Mouse (Mus musculus): ENCODE measurements at regions not wholly inside any gene's neighbourhood (a gene's known extent, or its start where the extent isn't known, plus 50 kb on each side); places are given as distances from the start of the nearest gene placed in this dataset.
A peak's percentile ranks its signal among the peaks of the same experiment; 100 is the strongest.

GRCm38 (mm10) chr14:97170841-97171240, 651.9 kb upstream of the Klhl1 start:
- no peak for DNase-seq (ENCODE audit: low spot score in 2 of 2)
- intact Hi-C loops (cut with DNase I) = no loop called here

DNA sequence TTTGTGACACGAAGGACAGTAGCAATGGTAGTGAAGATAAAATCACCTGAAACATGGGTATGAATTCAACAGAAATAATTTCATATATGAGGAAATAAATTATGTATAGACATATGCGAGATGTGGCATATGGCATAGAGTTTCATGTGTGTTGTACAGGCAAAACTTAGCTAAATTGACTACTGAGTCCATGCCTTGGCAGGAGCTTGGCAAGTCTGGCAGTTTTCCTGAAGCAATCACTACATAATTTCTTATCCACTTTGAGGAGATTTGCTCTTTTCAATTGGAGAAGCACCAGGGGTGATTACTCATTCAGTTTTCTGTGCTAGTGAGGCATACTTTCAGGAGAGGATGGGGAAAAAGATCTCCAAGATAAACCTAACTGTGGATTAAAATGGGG, 646.9 kb upstream of the Klhl1 start:
- DNase-seq (ENCODE audit: low spot score in 2 of 2) = peak in 1 of 2 experiments; percentile 6

DNA sequence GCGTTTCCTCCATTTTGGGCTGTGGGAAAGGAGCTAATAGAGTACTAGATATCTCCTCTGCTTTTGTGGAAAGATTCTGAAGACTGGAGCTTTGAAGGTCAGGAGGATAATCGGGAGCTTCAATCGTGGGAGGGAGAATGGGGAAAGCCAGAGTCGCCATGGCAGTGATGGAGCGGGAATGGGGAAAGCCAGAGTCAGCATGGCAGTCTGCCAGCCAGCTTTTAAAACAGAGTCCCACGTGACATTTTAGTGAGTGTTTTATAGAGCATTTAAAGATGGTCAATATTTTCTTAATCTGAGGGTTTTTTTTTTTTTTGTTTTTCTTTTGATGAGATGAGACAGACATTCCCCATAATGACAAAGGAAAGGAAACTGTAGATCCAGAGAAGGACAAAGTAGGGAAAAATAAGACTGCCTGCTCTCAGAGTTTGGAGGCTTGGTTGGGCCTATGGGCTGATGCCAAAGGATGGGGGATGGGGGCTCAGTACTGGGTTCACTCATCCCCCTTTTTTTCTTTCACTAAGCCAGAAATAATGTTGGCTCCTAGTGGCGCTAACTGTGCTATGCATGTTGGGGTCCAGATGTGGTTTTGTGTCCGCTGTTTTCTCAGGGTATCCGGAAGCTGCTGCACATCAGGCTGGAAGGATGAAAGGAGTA, 630.2 kb upstream of the Klhl1 start:
- DNase-seq (ENCODE audit: low spot score in 2 of 2) = no peak
- intact Hi-C loops (cut with DNase I) = no loop called here

More for the DNA sequence above, 646.9 kb upstream of the Klhl1 start:
- intact Hi-C loops (cut with DNase I) = no loop called here

- no peak for DNase-seq (ENCODE audit: low spot score in 2 of 2)
- intact Hi-C loops (cut with DNase I) = no loop called here
These were observed 597.2 kb upstream of the Klhl1 start for GRCm38 (mm10) chr14:97115918-97116635.

DNA sequence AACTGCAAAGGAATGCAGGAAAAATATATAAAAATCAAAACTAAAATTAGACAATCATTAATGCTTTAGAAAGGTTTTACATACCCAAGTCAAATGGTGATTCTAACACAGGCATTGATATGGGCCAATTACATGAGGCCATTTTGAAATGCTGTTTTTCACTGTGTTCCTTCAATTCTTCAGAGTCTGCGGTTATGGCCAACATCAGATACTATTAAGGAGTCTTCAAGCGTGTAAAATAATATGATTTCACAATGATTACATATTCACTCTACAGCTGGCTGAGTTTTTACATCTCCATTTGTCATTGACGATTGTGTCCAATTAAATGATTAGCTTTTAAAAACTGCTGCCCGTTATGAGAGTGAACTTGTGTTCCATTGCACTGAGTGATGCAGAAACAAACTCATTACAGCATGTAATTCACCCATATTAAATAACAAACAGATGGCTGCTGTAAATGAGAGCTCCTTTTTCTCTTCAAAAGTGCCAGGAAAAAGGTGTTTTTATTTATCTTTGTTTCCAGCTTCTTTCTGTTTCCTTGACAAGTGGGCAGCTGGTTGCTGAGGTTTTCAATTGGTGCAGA, 582.3 kb upstream of the Klhl1 start:
- DNase-seq (ENCODE audit: low spot score in 2 of 2) = no peak
- intact Hi-C loops (cut with DNase I) = no loop called here

DNA sequence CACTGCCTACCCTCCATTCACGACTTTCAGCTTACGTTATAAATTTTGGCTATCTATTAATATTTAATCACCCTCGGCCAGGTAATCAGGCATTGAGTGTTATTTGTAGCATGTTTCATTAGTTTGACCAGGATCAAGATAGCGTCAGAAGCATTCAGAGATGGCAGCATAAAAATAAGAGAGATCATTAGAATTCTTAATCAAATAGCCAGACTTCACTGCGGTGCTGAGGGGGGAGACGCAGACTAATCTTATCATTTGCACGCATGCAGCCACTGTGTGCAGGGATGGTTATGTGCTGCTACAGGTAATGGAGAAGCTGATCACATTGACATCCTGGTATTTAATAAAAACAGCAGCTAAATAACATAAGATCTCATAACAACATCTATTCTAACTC, 574.5 kb upstream of the Klhl1 start:
- DNase-seq (ENCODE audit: low spot score in 2 of 2) = no peak
- intact Hi-C loops (cut with DNase I) = no loop called here

DNA sequence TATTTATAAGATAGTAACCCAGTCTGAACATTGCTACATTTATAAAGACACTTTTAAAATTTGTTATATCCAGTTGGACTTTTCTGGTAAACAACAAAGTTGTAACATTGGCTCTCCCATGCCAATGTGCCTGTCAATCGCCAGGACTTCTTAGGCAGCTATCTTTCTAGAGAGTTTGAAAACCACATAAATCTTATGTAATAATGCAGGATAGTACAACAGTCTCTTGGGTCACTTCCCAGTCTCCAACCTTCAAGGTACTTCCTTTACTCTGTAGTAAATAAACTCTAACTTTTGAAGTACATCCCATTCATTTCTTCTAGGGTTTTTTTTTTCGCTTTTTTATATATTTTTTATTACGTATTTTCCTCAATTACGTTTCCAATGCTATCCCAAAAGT, 570.0 kb upstream of the Klhl1 start:
- no peak for DNase-seq (ENCODE audit: low spot score in 2 of 2)
- intact Hi-C loops (cut with DNase I) = no loop called here

DNA sequence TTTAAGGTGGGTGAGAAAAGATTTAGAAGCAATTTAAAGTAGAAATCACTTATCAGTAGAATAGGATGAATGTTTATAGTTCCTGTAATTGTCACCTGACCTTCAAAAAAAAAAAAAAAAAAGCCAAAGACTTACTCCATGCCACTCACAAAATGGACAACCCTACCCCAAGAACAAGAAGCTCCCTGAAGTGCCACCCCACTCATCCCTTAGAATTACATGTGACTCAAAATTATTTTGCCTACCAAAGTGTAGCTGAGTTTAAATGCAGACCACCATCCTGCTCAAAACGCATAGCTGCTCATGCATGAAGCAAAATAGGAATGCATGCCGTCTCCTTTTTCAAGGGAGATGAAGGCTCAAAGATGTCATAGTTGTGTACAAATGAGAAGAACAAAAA, 568.4 kb upstream of the Klhl1 start:
- no peak for DNase-seq (ENCODE audit: low spot score in 2 of 2)
- intact Hi-C loops (cut with DNase I) = no loop called here

GRCm38 (mm10) chr14:97086363-97087309, 567.7 kb upstream of the Klhl1 start:
- intact Hi-C loops (cut with DNase I) = no loop called here
- DNase-seq (ENCODE audit: low spot score in 2 of 2) = no peak

DNA sequence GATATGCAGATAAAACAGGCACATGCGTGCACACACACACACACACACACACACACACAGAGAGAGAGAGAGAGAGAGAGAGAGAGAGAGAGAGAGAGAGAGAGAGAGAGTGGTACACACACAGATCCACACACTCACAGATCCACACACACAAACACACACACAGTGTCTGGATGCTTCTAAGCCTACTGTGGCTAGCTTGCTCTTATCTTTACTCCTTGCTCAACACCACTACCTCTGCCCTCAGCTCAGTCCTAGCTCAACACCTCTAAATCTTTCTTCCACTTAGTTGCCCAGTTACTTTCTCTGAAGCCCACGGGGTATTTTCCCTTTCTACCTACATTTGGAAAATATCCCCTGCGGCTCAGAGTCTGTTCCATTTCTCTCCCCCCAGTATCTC, 555.9 kb upstream of the Klhl1 start:
- intact Hi-C loops (cut with DNase I) = no loop called here
- no peak for DNase-seq (ENCODE audit: low spot score in 2 of 2)

GRCm38 (mm10) chr14:97068770-97069169, 549.9 kb upstream of the Klhl1 start:
- no peak for DNase-seq (ENCODE audit: low spot score in 2 of 2)
- intact Hi-C loops (cut with DNase I) = no loop called here

- no peak for DNase-seq (ENCODE audit: low spot score in 2 of 2)
- intact Hi-C loops (cut with DNase I) = no loop called here
These were observed 549.4 kb upstream of the Klhl1 start for GRCm38 (mm10) chr14:97068313-97068712.

- peak in 1 of 2 experiments; percentile 3 for DNase-seq (ENCODE audit: low spot score in 2 of 2)
- intact Hi-C loops (cut with DNase I) = no loop called here
These were observed 526.4 kb upstream of the Klhl1 start for GRCm38 (mm10) chr14:97045321-97045720.

DNA sequence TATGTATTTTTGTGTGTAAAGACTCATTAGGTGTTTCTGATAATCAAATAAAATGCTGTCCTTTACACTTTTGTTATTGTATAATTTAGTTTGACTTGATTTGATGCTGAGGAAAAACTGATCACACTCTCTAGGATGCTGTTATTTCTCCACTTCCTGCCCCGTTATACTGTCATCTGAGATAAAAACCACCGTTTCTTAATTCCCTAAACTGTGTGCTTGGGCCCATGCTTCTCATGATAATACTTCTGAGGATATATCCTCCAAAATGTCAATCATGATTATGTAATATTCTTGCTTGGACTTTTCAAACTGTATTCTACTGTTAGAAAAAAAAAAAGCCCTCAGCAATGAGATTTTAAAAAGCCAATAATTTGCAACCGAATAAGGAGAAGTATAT, 520.9 kb upstream of the Klhl1 start:
- DNase-seq (ENCODE audit: low spot score in 2 of 2) = no peak
- intact Hi-C loops (cut with DNase I) = no loop called here

- intact Hi-C loops (cut with DNase I) = no loop called here
- DNase-seq (ENCODE audit: low spot score in 2 of 2) = no peak
These were observed 509.6 kb upstream of the Klhl1 start for GRCm38 (mm10) chr14:97028528-97028927.

DNA sequence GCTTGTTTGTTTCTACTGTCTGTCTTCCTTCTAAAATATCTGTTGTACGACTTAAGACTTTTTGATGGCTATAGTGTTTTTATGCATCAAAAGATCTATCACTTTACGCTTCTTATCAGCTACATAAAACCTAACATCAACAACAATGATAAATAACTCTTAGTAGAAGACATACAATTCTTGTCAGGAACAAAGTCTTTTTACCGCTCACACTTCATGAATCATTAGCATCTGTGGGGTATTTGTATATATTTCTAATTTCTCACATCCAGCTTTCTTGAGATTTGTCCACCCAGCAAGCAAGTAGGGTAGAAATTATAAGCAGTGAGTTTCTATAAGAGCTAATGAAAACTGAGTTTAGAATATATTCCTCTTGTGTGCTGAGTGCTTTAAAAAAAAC, 487.4 kb upstream of the Klhl1 start:
- intact Hi-C loops (cut with DNase I) = no loop called here
- no peak for DNase-seq (ENCODE audit: low spot score in 2 of 2)

GRCm38 (mm10) chr14:96995081-96995480, 476.2 kb upstream of the Klhl1 start:
- no peak for DNase-seq (ENCODE audit: low spot score in 2 of 2)
- intact Hi-C loops (cut with DNase I) = no loop called here

DNA sequence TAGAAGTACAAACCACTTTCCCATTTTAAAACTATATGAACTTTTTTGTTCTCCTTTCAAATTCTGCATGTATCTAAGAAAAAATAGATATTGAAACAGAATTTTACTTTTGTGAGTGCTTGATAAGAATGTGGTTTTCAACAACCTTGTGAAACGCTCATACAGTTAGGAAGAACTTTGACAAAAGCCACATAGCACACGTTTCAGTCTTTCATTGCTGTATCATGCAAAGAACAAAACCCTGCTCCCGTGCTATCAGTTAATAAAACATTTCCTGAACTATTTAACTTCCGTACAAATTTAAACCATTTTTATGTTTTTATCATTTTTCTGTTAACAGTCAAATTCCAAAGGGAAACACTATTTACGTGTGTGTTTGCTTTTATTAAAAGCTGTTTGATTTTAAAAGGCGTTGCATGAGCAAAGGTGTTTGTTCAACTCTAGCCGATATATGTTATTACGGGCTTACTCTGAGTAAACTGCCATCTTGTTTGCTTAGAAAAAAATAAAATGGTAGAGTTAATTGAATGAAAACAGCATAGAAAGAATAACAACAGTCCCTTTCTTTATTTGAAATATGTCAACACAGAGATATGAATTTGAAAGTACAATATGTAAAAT, 471.8 kb upstream of the Klhl1 start:
- intact Hi-C loops (cut with DNase I) = no loop called here
- no peak for DNase-seq (ENCODE audit: low spot score in 2 of 2)

- intact Hi-C loops (cut with DNase I) = no loop called here
- no peak for DNase-seq (ENCODE audit: low spot score in 2 of 2)
These were observed 444.2 kb upstream of the Klhl1 start for GRCm38 (mm10) chr14:96963074-96963447.
